Mouse (Mus musculus) forebrain, embryonic 14.5 days (tissue): Measurements from ENCODE around the gene Pmm1. TPM values are rescaled to one million over a fixed set of nuclear protein-coding genes. Genes with fewer than 3 reads are reported as not detected.
A peak's percentile ranks its signal among the peaks of the same experiment; 100 is the strongest.

Experiments used
- ATAC-seq: fragments of 200-750 bp; cut with Nextera tagmentation; 2 replicates; pipeline ENCODE4 v1.8.0; 2017; ENCODE audit warnings: mild to moderate bottlenecking, moderate library complexity
- DNase-seq: peaks from one replicate; pipeline ENCODE4 v3.0.0-alpha.2; 2015; ENCODE audit warnings: low spot score
- H3K27ac ChIP-seq: fragments of 300-500 bp; sonication (generic); 2 replicates; pipeline ENCODE4 v1.5.1; 2014; ENCODE audit warnings: low read depth, mild to moderate bottlenecking, control low read depth, low read length, moderate library complexity
- H3K27me3 ChIP-seq: fragments of 300-500 bp; sonication (generic); replicated peaks from 2 replicates; pipeline ENCODE4 v1.6.1; 2014; ENCODE audit warnings: low read length, control low read depth, mixed read lengths; ENCODE audit not compliant: control insufficient read depth, insufficient read depth
- H3K36me3 ChIP-seq: fragments of 300-500 bp; sonication (generic); 2 replicates; pipeline ENCODE4 v1.6.1; 2014; ENCODE audit warnings: low read length, control low read depth; ENCODE audit not compliant: control insufficient read depth, insufficient read depth
- H3K4me1 ChIP-seq: fragments of 300-500 bp; sonication (generic); 2 replicates; pipeline ENCODE4 v1.6.1; 2014; ENCODE audit warnings: antibody characterized with exemption, low read length, control low read depth; ENCODE audit not compliant: control insufficient read depth, insufficient read depth
- H3K4me2 ChIP-seq: fragments of 300-500 bp; sonication (generic); 2 replicates; pipeline ENCODE4 v1.6.1; 2014; ENCODE audit warnings: mild to moderate bottlenecking, control low read depth, low read length
- H3K4me3 ChIP-seq: fragments of 300-500 bp; sonication (generic); 2 replicates; pipeline ENCODE4 v1.5.1; 2014; ENCODE audit warnings: low read depth, low read length, control low read depth
- H3K9ac ChIP-seq: fragments of 300-500 bp; sonication (generic); 2 replicates; pipeline ENCODE4 v1.6.1; 2014; ENCODE audit warnings: mild to moderate bottlenecking, low read length, control low read depth, moderate library complexity
- H3K9me3 ChIP-seq: fragments of 300-500 bp; sonication (generic); replicated peaks from 2 replicates; pipeline ENCODE4 v1.6.1; 2016; ENCODE audit warnings: low read length, control low read depth, mixed read lengths; ENCODE audit not compliant: control insufficient read depth
- WGBS: fragments of 180-500 bp; shearing (Covaris S2); extraction: QIAGEN DNeasy Blood & Tissue Kit; methylation state at CpG from one replicate; pipeline ENCODE4 v1.1.7; 2014; 5-methylcytosine and 5-hydroxymethylcytosine counted together
- polyA plus RNA-seq: library from polyadenylated mRNA; unstranded; fragments of >200 nt; fragmentation: Nextera tagmentation; extraction: Ambion mirVana; gene quantifications from 2 replicates; pipeline ENCODE4 v1.2.1, GENCODE M21; 2014

The Pmm1 gene
- polyA plus RNA-seq, 1 experiment from 2014 or later = 92.6 TPM

- DNase-seq (no peak), ATAC-seq (no peak; the same call in 1 of the 2 replicates)
- Histone ChIP-seq H3K9ac (peak overlapping the region; percentile 40), H3K4me3 (peak overlapping the region; percentile 74), H3K9me3 (no peaks in the 10 kb centered on the region), H3K36me3 (peaks cover 11% of the 10 kb centered on the region; the same call in 1 of the 2 replicates), H3K27me3 (no peaks in the 10 kb centered on the region), H3K27ac (peak overlapping the region; percentile 84), H3K4me1 (peaks cover 17% of the 10 kb centered on the region), H3K4me2 (peak overlapping the region; percentile 91)
- WGBS = 20% methylated on average over 9 of the region's 9 CpGs
Measured at GRCm38 (mm10) chr15:81926446-81926822, 34.3 kb downstream of the Pmm1 start.

GRCm38 (mm10) chr15:81925760-81926445 lies 34.8 kb downstream of the Pmm1 start, which contains the start of gene Polr3h:
Polr3h (minus strand) TSS chr15:81926240.
- ATAC-seq (peak; percentile 96), DNase-seq (peak; percentile 99)
- peak within 1 kb of the TSS; percentile 79 for H3K9ac ChIP-seq
- peaks cover 11% of the 10 kb centered on the region; the same call in 1 of the 2 replicates for H3K36me3 ChIP-seq
- no peaks in the 10 kb centered on the region for H3K9me3 ChIP-seq
- H3K27ac ChIP-seq = peak within 1 kb of the TSS; percentile 84
- under 1% methylated on average over 52 of the region's 54 CpGs for WGBS
- H3K4me1 ChIP-seq = peaks cover 17% of the 10 kb centered on the region
- peak within 1 kb of the TSS; percentile 74 for H3K4me3 ChIP-seq
- H3K27me3 ChIP-seq = no peaks in the 10 kb centered on the region
- peak within 1 kb of the TSS; percentile 91 for H3K4me2 ChIP-seq

- ATAC-seq (no peak), DNase-seq (no peak)
- Histone ChIP-seq H3K4me1 (peaks cover 17% of the 10 kb centered on the region), H3K27ac (no peak overlapping the region), H3K36me3 (peaks cover 11% of the 10 kb centered on the region; the same call in 1 of the 2 replicates), H3K4me2 (peak overlapping the region; percentile 91), H3K4me3 (peak overlapping the region; percentile 74), H3K9ac (peak overlapping the region; percentile 79), H3K27me3 (no peaks in the 10 kb centered on the region), H3K9me3 (no peaks in the 10 kb centered on the region)
- 83% methylated on average over 11 of the region's 11 CpGs for WGBS
Measured at GRCm38 (mm10) chr15:81924933-81925332, 35.8 kb downstream of the Pmm1 start.

DNA sequence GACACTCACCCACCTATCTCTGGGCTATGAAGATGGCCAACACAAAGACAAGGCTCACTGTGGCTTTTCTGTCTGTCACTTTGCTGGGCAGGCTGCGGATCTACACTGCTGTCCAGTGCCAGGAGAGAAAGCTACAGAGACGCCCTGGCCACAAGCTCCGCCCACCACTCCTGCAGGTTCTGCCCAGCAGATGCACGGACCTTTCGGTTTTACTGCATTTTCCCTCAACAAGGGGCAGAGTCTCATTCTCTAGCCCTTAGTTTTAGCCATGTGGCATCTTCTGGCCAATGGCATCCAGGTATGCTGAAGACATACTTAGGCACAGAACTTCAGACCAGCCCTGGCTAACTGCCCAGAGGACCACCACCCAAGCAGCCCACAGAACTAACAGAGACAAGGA lies 39.5 kb downstream of the Pmm1 start:
- H3K9me3 ChIP-seq = no peaks in the 10 kb centered on the region
- peaks cover 13% of the 10 kb centered on the region for H3K4me1 ChIP-seq
- DNase-seq (no peak), ATAC-seq (no peak)
- peaks cover 34% of the 10 kb centered on the region for H3K36me3 ChIP-seq
- H3K4me2 ChIP-seq = no peak overlapping the region
- H3K4me3 ChIP-seq = no peak overlapping the region
- H3K27me3 ChIP-seq = no peaks in the 10 kb centered on the region
- no peak overlapping the region for H3K27ac ChIP-seq
- WGBS = 65% methylated on average over 5 of the region's 5 CpGs
- H3K9ac ChIP-seq = no peak overlapping the region

DNA sequence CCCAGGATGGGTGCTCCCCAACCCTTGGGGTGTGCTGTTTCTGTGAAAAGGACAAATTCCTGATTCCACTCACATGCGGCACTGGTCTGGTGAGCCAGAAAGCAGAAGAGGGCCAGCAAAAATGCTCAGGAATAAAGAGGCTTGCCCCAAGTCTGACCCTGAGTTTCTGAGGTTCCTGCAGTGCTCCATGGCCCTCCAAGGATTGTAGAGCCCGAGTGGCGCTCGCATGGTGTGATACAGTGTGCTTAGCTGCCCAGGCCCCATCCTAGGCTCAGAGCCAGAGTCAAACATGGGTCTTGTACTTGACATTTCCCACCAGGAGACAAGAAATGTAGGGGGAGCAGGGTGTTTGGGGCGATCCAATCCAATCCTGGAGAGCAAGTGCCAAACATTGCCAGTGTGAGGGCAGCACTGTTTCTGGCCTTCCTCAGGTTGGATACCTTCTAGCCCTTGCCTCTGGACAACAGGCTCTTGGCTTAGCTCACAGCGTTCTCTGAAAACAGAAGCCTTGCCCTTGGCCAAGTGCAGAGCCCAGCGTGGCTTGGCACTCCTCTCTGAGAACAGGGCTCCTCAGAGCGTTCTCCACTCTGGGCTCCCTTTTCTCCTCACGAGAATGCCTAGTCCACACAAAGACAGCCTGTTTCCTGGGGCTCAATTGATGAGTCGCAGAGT lies 40.0 kb downstream of the Pmm1 start:
- DNase-seq = no peak
- Histone ChIP-seq H3K9me3 (no peaks in the 10 kb centered on the region), H3K27ac (no peak overlapping the region), H3K27me3 (no peaks in the 10 kb centered on the region), H3K4me2 (no peak overlapping the region), H3K36me3 (peaks cover 40% of the 10 kb centered on the region), H3K4me3 (no peak overlapping the region), H3K9ac (no peak overlapping the region), H3K4me1 (peaks cover 13% of the 10 kb centered on the region)
- WGBS = 85% methylated on average over 10 of the region's 10 CpGs
- no peak for ATAC-seq

GRCm38 (mm10) chr15:81919062-81919461 lies 41.7 kb downstream of the Pmm1 start:
- no peak overlapping the region for H3K9ac ChIP-seq
- H3K36me3 ChIP-seq = peaks cover 56% of the 10 kb centered on the region
- DNase-seq (no peak), ATAC-seq (no peak)
- no peak overlapping the region for H3K4me3 ChIP-seq
- H3K4me2 ChIP-seq = no peak overlapping the region
- 93% methylated on average over 5 of the region's 5 CpGs for WGBS
- H3K9me3 ChIP-seq = no peaks in the 10 kb centered on the region
- H3K27ac ChIP-seq = no peak overlapping the region
- H3K4me1 ChIP-seq = no peaks in the 10 kb centered on the region
- H3K27me3 ChIP-seq = no peaks in the 10 kb centered on the region

GRCm38 (mm10) chr15:81917621-81918463 lies 42.9 kb downstream of the Pmm1 start:
- H3K36me3 ChIP-seq = peaks cover 65% of the 10 kb centered on the region
- H3K9ac ChIP-seq = no peak overlapping the region
- H3K9me3 ChIP-seq = no peaks in the 10 kb centered on the region
- DNase-seq = peak; percentile 63
- H3K27ac ChIP-seq = no peak overlapping the region
- no peaks in the 10 kb centered on the region for H3K4me1 ChIP-seq
- H3K4me2 ChIP-seq = no peak overlapping the region
- 55% methylated on average over 6 of the region's 6 CpGs for WGBS
- H3K4me3 ChIP-seq = no peak overlapping the region
- no peaks in the 10 kb centered on the region for H3K27me3 ChIP-seq
- ATAC-seq = peak; percentile 71

GRCm38 (mm10) chr15:81917201-81917600 lies 43.5 kb downstream of the Pmm1 start:
- no peak for DNase-seq
- H3K27ac ChIP-seq = no peak overlapping the region
- peaks cover 68% of the 10 kb centered on the region for H3K36me3 ChIP-seq
- no peak overlapping the region for H3K4me3 ChIP-seq
- H3K9me3 ChIP-seq = no peaks in the 10 kb centered on the region
- H3K4me2 ChIP-seq = no peak overlapping the region
- H3K9ac ChIP-seq = no peak overlapping the region
- 88% methylated on average over 12 of the region's 12 CpGs for WGBS
- no peak for ATAC-seq
- H3K27me3 ChIP-seq = no peaks in the 10 kb centered on the region
- H3K4me1 ChIP-seq = no peaks in the 10 kb centered on the region
